Mouse (Mus musculus): Measurements from ENCODE around the gene Tpra1.

DNA sequence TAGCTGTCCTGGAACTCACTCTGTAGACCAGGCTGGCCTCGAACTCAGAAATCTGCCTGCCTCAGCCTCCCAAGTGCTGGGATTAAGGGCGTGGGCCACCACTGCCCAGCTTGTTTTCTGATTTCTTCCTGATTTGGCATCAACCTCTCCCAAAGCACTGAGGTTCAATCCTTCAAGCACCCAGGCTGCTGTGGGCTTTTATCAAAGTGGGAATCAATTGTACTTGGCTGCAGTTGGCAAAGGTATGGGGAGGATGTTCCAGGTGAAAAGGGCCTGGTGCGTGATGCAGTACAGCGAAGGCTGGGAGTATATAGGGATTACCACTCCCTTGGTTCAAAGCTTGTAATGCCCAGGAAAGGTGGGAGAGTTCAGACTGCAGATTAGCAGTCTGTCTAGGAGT, 3.0 kb upstream of the Tpra1 start:
- TF ChIP-seq POLR2A (IDR thresholded peaks at IDR 0.05; ENCODE audit: low read depth, low read length) (no peak), CTCF (IDR thresholded peaks at IDR 0.05; ENCODE audit: extremely low read depth, insufficient read depth, insufficient read length, insufficient replicate concordance) (no peak)

Measured in spleen, adult 2 months (tissue).